Mouse (Mus musculus): Measurements from ENCODE around the gene Ak1.

Gene Ak1

DNA sequence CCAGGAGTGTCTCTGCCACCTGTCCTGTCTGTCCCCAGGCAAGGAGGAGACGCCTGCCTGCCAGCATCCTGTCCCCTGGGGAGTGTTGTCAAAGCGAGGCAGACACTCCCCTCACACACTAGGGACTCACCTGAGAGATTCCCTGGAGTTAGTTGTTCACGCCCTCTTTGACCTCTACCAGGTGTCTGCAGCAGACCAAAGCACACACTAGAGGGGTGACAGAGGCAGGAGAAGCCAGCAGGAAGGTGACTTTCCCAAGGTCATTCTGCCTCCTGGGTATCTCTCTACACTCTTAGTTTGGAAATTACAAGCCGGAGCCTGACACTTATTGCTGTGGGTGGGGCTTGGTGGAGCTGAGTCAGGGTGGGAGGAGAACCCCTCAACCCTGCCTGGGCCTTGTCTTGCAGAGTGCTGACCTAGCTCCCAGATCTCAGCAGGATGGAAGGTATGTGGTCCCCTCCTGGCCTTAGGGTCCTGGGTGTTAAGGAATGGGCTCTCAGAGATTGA is 6.5 kb downstream of the Ak1 start:
- no peak for DNase-seq (ENCODE audit: low spot score)

DNA sequence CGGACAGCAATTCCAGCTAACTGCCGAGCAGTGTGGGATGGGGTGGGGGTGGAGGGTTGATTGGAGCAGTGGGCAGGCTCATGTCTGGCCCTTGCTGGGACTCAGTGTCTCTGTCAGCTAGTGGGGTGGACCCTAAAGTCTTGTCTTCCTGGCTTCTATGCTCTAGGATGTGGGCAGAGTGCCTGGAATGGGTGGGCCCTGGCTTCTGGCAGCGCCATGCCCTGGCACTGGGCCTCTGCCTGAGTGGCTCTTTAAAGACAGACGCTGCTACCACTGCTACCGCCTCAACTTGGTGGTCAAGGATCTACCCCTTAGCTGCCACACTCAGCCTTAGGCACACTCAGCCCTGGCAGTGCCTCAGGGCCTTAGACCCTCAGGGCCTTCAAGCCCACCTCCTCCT is 7.2 kb downstream of the Ak1 start:
- DNase-seq (ENCODE audit: low spot score): peak; percentile 80

DNA sequence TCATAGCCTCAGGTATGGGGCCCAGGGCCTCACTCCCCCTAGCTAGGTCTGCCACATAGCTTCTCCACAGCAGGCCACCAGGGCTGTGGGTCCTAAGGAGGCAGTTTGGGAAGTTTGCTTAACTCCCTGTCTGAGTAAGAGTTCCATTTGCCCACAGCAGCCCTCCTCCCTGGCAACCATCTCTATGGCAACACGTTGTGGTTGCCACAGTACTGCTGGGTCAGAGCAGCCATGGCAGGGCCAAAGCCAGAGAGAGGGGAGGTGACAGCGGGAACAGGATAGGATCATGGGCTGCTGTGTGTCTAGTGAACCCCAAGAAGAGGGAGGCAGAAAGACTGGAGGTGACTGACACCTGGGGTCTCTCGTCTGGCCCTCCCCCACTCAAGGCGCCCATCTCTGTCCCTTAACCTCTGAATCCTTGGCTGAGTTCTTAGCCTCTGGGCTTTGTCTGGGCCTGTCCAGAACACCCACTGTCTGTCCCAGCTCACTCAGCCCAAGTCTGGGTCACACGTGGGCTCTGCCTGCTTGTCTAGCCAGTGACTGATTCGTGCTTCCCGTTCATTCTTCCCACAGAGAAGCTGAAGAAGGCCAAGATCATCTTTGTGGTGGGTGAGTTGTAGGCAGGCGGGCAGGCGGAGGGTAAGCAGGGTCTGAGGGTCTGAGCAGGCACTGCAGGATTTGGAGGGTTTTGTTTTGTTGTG is 7.9 kb downstream of the Ak1 start:
- DNase-seq (ENCODE audit: low spot score): peak; percentile 75

DNA sequence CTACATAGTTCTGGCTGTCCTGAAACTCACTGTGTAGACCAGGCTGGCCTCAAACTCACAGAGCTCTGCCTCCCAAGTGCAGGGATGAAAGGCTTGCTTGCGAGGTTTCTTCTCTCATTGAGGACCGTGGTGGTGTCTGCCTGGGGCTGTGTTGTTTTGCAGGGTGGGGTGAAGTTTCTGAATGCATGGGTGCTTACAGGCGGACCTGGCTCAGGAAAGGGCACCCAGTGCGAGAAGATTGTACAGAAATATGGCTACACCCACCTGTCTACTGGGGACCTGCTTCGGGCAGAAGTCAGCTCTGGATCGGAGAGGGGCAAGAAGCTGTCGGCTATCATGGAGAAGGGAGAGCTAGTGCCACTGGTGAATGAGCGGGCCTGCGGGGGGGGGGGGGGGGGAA is 8.5 kb downstream of the Ak1 start:
- no peak for DNase-seq (ENCODE audit: low spot score)

DNA sequence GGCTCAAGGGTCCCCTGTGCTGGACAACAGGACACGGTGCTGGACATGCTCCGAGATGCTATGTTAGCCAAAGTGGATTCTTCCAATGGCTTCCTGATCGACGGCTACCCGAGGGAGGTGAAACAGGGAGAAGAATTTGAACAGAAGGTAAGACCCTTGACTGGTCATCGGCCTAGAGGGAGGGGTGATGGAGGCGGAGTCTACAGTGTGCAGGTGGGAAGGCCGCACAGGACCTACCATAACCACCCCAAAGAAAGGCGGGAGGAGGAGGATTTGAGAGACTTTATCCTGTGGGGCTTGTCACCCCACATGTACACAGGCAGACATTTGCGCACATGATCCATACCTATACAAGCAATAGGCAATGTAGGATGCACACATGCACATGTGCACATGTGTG is 9.5 kb downstream of the Ak1 start:
- no peak for DNase-seq (ENCODE audit: low spot score)

DNA sequence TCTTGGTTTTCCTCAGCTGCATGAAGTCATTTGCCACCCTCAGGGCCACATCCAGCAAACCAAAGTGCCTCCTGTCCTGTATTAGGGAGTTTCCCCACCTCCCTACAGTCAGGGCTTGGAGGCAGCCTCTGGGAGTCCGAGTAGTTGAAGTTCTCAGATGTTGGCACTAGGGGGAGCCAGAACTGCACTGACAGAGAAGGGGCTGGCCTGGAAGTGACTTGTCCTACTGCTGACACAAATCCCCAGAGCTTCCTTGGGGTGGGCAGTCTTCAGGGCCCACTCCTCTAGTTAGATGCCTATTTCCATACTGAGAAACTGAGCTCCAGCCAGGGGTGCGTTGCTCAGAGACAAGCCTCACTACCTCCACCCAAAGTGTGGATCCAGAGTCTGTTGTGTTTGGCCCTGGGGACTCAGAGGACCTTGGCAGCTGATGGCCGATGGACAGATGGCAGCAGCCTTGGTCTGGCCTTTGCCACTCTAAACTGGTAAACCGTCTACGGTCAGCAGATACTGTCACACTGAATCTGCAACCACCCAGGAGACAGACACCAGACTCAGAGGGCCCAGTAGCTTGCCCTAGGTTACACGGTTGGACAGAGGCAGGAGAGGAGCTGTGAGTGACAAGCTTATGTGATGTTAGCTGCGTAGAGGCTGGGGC is 10.3 kb downstream of the Ak1 start:
- DNase-seq (ENCODE audit: low spot score): peak; percentile 84

DNA sequence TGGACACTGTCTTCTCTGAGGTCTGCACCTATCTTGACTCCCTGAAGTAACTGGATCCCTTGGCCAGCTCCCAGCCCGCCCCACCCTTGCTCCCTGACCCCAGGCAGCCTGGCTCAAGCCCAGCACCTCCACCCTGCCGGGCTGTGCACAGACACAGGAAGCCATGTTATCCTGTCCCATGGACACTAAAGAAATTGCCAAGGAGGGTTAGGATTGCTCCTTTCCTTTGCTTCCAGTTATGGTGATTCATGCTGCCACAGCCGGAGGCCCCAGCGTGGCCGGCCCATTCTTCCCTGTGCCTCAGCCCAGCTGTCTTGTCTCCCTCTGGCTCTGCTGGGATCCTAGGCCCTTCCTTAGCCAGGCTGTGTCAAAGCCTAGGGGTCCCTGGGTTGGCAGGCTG is 12.1 kb downstream of the Ak1 start:
- DNase-seq (ENCODE audit: low spot score): no peak

DNA sequence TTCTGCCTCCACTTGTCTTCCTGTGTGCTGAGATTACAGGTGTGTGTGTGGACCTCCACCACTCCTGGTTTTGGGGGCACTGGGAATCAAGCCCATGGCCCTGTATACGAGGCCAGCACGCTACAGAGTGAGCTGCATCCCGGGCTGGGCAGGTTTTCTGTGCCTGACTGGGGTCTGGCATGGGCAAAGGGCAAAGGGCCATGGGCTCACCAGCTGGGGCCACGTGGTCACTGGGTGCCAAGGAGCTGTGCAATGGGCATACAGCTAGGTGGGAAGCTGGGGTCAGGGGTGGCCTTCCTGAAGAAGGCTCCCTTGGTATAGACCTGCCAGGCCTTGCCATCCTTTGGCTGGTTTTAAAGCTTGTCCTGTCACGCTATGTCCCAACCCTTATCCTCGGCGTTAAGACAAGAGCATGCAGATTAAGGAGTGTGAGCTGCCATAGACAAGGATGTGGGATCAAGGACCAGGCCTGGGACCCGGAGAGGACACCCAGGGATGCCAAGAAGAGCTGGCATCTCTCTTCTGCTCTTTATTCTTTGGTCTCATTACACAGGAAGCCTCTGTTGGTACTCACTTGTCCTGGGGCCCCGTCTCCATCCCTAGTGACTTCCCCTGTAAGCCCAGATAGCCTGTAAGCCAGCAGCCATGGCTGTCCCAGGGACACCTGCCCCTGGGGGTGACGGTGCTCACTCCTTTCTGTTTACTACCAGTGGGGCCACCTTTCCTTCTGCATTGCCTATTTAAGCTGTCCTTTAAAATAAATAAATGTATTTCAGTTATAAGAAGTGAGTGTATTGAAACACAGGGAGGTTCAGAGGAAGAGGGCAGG is 12.9 kb downstream of the Ak1 start:
- DNase-seq (ENCODE audit: low spot score): no peak

DNA sequence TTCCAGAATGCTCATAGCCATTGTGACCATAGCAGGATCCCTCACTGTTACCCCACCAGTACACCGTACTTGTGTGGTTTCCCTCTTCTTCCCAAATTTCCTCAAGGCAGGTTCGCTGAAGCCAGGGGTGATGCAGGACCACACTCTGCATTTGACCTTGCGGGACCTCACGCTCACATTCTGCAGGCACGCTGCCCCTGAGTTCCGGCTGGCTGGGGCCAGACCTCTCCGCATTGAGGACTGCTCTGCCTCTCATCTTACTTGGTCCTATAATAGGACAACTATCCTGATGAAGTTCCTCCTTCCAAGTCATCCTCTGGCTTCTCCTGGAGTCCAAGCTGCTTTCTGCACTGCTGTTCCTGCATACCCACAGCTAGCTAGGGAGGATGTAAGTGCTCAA is 15.1 kb downstream of the Ak1 start:
- DNase-seq (ENCODE audit: low spot score): no peak

DNA sequence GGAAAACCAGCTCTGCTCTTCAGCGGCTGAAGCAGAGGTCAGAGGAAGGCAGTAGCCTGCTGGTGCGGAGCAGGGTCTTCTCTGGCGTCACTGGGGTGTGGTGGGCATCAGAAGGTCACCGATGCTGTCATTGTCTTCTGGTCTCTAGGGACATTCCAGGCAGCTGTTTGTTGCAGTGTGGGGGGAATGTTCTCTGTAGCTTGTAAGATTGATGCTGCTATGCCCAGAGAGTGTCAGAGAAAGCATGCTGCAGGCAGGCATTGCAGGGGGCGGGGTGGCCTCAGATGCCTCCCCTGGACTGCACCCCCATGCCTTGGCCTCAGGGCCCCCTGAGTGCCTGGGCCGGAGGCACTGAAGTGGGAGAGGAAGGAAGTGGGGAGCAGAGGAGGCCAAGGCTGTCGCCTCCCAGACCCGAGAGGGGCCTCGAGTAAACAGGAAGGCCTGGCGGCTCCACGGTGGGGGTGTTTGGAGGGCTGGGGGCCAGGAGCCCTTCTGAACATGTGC is 16.3 kb downstream of the Ak1 start:
- no peak for DNase-seq (ENCODE audit: low spot score)

DNA sequence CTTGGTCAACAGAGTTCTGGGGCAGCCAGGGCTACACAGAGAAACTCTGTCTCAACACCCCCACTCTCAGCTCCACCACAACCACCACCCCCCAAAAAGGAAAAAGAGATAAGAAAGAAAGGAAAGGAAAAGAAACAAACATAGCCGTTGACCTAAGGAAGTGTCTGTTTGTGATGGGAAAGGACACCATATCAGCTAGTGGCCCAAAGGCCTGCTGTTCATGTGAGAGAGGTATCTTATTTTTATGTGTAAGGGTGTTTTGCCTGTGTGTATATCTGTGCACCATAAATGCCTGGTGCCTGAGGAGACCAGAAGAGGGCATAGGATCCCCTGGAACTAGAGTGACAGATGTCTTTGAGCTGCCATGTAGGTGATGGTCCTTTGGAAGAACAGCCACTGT is 18.1 kb downstream of the Ak1 start:
- DNase-seq (ENCODE audit: low spot score): no peak

DNA sequence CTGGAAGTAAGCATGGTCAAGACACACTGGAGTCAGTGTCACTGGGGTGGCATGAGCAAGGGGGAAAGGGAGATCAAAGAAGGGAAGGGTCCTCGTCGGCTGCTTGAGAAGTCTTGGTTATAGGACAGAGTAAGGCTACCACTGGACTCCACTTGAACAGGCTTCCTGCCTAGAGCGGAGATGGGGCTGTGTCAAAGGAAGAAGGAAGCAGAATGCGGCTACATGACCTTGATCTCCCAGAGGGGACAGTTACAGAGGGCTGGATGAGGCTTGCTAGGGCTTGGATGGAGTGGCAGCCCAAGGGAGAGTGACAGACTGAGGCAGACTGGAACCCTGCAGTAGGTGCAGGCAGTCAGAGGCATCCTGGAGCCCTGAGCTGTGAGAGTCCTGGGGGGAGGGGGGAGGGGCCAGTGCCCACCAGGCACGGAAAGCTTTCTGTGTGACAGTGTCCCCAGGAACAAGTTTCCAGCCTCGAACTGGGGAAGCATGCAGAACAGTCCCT is 19.0 kb downstream of the Ak1 start:
- DNase-seq (ENCODE audit: low spot score): no peak

DNA sequence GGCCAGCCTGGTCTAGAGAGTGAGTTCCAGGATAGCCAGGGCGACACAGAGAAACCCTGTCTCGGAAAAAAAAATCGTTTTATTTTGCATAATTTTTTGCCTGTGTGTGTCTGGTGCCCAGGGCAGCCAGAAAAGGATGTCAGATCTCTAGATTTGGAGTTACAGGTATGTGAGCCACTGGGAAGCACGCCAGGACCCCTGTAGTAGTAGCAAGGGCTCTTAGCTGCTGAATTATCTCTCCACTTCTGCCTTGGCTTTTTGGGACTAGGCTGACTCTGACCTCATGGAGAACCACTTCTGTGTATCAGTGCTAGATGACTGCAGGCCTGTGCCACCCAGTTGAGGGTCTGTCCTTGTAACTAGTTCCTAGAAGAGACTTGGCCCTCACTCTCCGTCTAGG is 20.3 kb downstream of the Ak1 start:
- no peak for DNase-seq (ENCODE audit: low spot score)

DNA sequence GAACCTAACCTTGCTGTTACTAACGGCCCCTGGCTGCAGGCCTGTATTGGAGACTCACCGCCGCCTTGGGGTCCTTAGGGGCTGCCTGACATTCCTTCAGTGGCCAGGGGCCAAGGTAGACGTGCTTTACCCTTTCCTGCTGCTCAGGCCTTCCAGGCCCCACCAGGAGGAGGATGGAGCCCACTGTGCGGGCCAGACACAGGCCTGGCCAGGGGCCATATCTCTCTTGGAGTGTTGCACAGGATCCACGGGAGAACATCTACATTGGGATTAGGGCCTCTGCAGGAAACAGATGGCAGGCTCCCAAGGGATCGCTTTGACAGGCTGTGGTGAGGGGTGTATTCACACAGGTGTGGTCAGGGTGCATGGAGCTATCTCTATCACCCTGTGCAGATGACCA is 21.3 kb downstream of the Ak1 start:
- DNase-seq (ENCODE audit: low spot score): no peak

DNA sequence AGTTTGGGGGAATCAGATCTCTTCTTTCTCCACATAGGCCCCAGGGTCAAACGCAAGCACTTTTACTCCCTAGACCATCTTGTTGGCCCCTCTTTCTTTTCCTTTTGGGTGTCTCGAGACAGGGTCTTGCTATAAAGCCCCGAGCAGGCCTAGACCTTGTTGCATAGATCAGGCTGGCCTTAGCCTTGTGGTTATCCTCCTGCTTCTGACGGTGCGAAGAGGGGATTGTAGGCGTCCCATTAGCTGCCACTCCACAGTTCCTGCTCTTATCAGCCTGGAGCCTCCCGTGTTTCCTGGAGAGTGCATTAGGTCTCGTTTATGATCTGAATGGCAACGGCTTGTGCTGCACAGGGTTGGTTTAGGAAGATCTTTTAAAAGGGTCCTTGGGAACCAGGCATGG is 22.5 kb downstream of the Ak1 start:
- no peak for DNase-seq (ENCODE audit: low spot score)

DNA sequence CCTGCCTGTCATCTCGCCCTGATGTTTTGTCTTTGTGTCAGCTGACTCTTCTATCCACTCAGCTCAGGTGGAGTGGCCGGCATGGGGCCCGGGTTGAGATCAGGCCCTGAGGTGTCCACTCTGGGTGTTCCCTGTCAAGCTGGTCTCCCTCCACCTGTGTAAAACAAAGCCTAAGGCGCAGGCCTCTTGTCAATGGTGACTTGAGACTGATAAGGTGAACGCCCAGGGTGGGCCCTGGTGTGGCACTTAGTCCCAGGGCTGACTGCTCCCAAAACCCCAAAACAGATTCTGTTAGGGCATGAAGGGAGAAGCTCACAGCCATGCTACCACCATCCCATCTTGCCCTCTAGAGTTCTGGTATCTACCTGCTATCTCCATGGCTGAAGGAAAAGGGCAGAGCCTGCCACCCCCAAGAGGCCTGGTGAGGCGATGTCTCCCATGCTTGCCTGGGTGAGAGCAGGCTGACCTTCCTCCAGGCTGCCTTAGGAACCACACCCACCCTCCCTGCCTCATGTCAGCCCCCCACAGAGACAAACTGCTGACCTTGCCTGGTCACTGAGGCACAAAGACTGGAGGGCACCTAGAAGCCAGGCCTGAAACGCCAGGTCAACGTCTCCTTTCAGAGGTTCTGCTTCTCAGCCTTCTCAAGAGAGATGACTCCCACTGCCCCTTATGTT is 23.4 kb downstream of the Ak1 start:
- no peak for DNase-seq (ENCODE audit: low spot score)

DNA sequence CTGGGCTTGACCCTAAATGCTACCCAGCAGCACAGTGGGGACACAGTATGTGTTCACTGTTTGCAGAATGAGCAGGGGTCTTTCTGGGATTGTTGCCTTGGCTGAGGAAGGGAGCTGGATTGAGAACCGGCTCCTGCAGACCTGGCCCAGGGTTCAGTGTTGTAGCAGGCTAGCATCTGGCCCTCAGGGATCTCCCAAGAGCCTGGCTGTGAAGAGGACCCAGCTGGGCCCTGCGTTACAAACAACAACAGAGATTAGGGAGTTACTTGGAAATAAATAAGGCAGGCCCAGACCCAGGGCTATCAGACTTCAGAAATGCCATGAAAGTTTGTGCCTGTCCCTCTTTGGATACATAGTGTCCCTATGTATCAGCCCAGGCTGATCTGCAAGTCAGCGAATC is 24.1 kb downstream of the Ak1 start:
- DNase-seq (ENCODE audit: low spot score): no peak

DNA sequence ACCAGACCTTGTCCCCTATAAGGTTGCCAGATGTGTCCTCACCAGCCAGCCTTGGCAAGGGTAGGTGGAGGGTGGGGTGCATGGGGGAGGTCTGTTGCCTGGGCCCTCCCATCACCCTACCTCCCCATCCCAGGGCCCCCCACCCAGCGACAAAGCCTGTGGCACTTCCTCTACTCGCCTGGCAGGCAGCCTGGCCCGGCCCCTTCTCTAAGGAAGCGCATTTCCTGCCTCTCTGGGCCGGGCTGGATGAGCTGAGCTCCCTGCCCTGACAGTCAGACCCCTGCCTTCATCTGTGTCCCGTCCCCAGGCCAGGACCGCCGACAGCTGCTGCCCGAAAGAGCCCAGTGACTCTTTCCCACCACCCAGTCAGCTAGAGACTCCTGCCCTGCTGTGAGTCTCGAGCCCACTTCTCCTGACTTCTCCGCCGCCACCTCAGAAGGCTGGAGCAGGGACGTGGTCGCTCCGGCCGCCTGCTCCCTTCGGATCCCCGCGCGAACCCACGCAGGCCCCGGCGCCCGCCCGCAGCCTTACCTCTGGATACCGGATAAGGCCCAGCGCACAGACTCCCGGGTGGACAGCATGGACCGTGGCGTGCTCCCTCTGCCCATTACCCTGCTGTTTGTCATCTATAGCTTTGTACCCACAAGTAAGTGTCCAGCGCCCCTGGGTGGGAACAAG is 25.0 kb downstream of the Ak1 start, which contains the start of gene Eng:
Gene Eng, plus strand, starts transcription at position 217 of the 678 bp plus-strand sequence.
- DNase-seq (ENCODE audit: low spot score): peak; percentile 59

DNA sequence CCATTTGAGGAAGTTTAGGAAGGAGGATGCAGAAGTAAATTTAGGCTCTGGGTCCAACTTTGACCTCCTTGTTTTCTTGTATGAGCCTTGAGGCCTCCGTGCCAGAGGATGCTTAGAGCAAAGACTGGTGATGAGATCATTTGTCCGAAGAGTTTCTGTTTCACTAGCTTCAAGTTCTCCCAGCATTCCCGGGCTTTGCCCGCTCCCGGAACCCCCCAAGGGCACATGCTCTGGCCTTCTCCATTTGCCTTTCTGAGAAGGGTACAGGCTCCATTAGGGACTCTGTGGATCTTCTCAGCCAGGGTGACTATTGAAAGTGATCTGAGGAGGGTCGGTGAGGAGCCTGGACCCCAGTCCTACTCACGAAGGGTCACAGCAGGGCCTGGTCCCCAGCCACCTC is 25.8 kb downstream of the Ak1 start:
- no peak for DNase-seq (ENCODE audit: low spot score)

DNA sequence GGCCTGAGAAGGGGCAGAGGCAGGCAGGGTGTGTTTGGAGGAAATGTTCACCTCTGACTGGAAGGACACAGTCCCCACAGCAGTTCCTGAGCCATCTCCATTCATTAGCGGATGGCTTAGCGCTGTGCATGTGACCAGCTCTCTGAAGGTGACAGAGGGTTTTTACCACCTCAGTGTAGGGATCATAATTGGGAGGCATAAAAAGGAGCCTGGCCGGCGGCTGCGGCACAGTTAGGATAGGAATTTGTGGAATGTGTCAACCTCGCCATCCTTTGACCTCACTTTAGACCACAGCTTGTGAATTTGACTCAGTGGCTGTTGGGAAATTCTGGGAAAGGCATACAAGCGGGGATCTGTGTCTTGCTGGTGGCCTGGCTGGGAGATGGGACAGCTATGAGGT is 32.2 kb downstream of the Ak1 start:
- no peak for DNase-seq (ENCODE audit: low spot score)

DNA sequence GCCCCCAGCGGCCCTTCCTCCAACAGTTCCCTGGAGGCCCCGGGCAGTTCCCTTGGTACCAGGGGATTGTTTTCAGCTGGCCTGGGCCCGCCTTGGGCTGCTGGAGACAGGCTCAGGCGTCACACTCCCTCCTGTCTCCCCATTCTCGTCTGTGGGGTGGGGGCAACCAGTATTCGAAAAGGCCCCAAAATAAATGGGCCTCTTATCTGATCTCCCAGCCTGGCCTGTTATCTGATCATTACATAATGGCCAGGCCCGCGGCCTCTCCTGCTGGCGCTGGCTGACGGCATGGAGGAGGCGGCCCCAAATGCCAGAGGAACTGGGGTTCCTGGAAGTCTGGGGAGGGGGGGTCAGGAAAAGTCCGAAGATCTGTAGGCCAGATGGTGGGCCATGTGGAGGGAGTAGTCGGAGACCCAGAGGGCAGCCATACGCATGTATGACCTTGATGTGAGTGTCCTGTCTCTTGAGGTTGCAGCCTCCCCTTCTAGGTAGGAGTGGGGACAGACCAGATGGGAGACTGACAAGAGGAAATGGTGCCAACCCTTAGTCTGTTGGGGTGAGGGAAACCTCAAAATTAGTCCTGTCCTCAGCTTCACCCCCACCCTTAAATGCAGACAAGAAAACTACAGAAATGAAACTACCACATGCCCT is 33.3 kb downstream of the Ak1 start:
- peak; percentile 48 for DNase-seq (ENCODE audit: low spot score)
